Mouse (Mus musculus) spleen, adult 12 weeks (tissue): ENCODE data around the gene Olfr94.
"Not testable (repeated sequence)": the region's sequence is repeated elsewhere in the genome, so short reads cannot be mapped to it uniquely, and the experiment has no call there.

Source experiments
- DNase-seq: peaks from one replicate; pipeline ENCODE4 v3.0.0; 2022; ENCODE audit warnings: low spot score

Gene Olfr94

GRCm38 (mm10) chr17:37200894-37201293 lies at the start of gene Olfr94:
Olfr94 (minus strand) TSS chr17:37200994.
- DNase-seq, result no peak

- peak; percentile 3 for DNase-seq
These were observed 49.8 kb upstream of the Olfr94 start for GRCm38 (mm10) chr17:37250544-37250943.

- DNase-seq, result no peak
These were observed 48.7 kb upstream of the Olfr94 start for GRCm38 (mm10) chr17:37249460-37249859.

GRCm38 (mm10) chr17:37246715-37247114 lies 45.9 kb upstream of the Olfr94 start:
- DNase-seq, result peak; percentile 19

GRCm38 (mm10) chr17:37242198-37242597 lies 41.4 kb upstream of the Olfr94 start:
- DNase-seq, result no peak

GRCm38 (mm10) chr17:37237230-37237629 lies 36.4 kb upstream of the Olfr94 start, which contains the start of gene Olfr97:
Olfr97 (minus strand) TSS chr17:37237330.
- DNase-seq, result not testable (repeated sequence)

- no peak for DNase-seq
These were observed 21.1 kb upstream of the Olfr94 start for GRCm38 (mm10) chr17:37221879-37222278.

GRCm38 (mm10) chr17:37219846-37220245 lies 19.1 kb upstream of the Olfr94 start, which contains the start of gene Olfr96:
Olfr96 (plus strand) TSS chr17:37220146.
- no peak for DNase-seq

GRCm38 (mm10) chr17:37218486-37218885 lies 17.7 kb upstream of the Olfr94 start:
- DNase-seq, result no peak

- DNase-seq, result no peak
These were observed 12.2 kb upstream of the Olfr94 start, which contains the start of gene Olfr95 for GRCm38 (mm10) chr17:37213018-37213417. Olfr95 (minus strand) TSS chr17:37213118.

GRCm38 (mm10) chr17:37210884-37211768 lies 10.3 kb upstream of the Olfr94 start:
- no peak for DNase-seq

- no peak for DNase-seq
These were observed 3.1 kb upstream of the Olfr94 start for GRCm38 (mm10) chr17:37203917-37204236.

- DNase-seq, result peak; percentile 25
These were observed 2.6 kb upstream of the Olfr94 start for GRCm38 (mm10) chr17:37203206-37203916.

- no peak for DNase-seq
These were observed 3.7 kb downstream of the Olfr94 start for GRCm38 (mm10) chr17:37196845-37197724.

- DNase-seq, result no peak
These were observed 6.0 kb downstream of the Olfr94 start for GRCm38 (mm10) chr17:37194782-37195181.

GRCm38 (mm10) chr17:37193656-37194055 lies 7.1 kb downstream of the Olfr94 start, which contains the start of gene Ubd:
Ubd (plus strand) TSS chr17:37193892.
- no peak for DNase-seq

GRCm38 (mm10) chr17:37193032-37193431 lies 7.8 kb downstream of the Olfr94 start:
- DNase-seq, result no peak

GRCm38 (mm10) chr17:37190711-37191110 lies 10.1 kb downstream of the Olfr94 start:
- DNase-seq, result no peak

- DNase-seq, result no peak
These were observed 15.3 kb downstream of the Olfr94 start for GRCm38 (mm10) chr17:37185474-37185873.

- DNase-seq, result no peak
These were observed 39.4 kb downstream of the Olfr94 start, which contains the start of gene Olfr93 for GRCm38 (mm10) chr17:37161394-37161793. Olfr93 (minus strand) TSS chr17:37161494.
